Mouse (Mus musculus): Measurements from ENCODE around the gene Cs. TPM values are rescaled to one million over a fixed set of nuclear protein-coding genes. Genes with fewer than 3 reads are reported as not detected.
"Not testable (repeated sequence)": the region's sequence is repeated elsewhere in the genome, so short reads cannot be mapped to it uniquely, and the experiment has no call there.

The Cs gene
- polyA plus RNA-seq (2014; fragmentation: Nextera tagmentation; extraction: Ambion mirVana) = 244 and 254 TPM in 2 replicates

DNA sequence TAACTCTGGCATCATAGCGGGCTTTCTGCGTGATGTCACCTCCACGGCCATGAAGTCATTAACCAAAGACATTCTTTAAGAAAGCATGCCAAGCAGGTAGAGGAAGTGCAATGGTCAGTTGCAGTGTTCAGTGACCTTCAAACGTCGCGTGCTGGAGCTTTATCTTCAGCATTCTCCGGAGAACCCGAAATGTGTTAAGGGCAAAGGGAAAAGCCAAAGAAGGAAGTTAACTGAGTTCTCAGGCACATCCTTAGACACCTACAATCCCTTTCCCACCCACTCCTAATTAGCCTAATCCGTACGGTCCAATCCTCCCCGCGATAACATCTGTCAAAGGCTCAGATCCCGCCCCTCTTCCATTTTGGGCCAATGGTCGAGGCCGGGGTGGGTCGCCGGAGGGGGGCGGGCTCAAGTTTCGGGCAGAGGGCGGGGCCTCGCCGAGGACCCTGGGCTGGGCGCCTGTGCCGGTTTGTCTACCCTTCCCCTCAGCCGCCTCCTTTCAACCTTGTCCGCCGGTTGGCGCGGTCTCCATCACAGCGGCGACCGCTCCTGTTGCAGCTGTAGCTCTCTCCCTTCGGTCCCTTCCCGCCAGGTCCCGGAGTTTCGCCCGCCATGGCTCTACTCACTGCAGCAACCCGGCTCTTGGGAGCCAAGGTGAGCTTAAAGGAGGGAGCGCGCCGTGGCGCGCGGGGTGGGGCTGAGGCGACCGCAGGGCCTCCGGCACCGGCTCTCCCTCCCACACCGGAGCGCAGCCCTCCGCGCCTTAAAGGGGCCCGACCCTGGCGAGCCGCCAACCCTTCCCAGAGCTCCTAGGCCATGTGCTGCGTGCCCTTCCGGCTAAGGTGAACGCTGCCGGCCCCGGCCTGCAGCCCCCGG is at the start of gene Cs:
TSS of gene Cs (plus strand) at position 429 of the 876 bp plus-strand sequence.
- no peaks in the 10 kb centered on the region for H3K27me3 ChIP-seq (replicated peaks; ENCODE audit: control insufficient read depth, insufficient read depth, low read length)
- ATAC-seq (replicated peaks; ENCODE audit: low FRiP score, low TSS enrichment, low read depth) = peak; percentile 96
- WGBS = 1% methylated on average over 58 of the region's 61 CpGs
- H3K36me3 ChIP-seq (ENCODE audit: control insufficient read depth, insufficient read depth, low read length) = peaks cover 5% of the 10 kb centered on the region
- peak within 1 kb of the TSS; percentile 97 for H3K4me3 ChIP-seq (ENCODE audit: low read depth, low read length)
- peak; percentile 98 for DNase-seq (ENCODE audit: low spot score)
- peak within 1 kb of the TSS; percentile 87 for H3K9ac ChIP-seq (ENCODE audit: low read length)
- peak within 1 kb of the TSS; percentile 92 for H3K27ac ChIP-seq (ENCODE audit: low read depth)
- peak within 1 kb of the TSS; percentile 88 for H3K4me2 ChIP-seq (ENCODE audit: low read length)
- H3K4me1 ChIP-seq (replicated peaks; ENCODE audit: control insufficient read depth, insufficient read depth, low read length) = peaks cover 15% of the 10 kb centered on the region
- no peaks in the 10 kb centered on the region for H3K9me3 ChIP-seq (ENCODE audit: control insufficient read depth, low read length)

DNA sequence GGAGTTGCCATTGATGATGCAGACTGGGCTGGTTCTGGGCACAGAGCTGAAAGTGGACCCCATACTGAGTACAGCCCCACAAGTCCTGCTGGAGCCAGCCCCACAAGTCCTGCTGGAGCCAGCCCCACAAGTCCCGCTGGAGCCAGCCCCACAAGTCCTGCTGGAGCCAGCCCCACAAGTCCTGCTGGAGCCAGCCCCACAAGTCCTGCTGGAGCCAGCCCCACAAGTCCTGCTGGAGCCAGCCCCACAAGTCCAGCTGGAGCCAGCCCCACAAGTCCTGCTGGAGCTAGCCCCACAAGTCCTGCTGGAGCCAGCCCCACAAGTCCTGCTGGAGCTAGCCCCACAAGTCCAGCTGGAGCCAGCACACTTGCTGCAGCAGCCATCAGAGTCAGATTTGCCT is 46.9 kb upstream of the Cs start:
- not testable (repeated sequence) for H3K9me3 ChIP-seq (ENCODE audit: control insufficient read depth, low read length); H3K9ac ChIP-seq (ENCODE audit: low read length); DNase-seq (ENCODE audit: low spot score); ATAC-seq (replicated peaks; ENCODE audit: low FRiP score, low TSS enrichment, low read depth); H3K27me3 ChIP-seq (replicated peaks; ENCODE audit: control insufficient read depth, insufficient read depth, low read length); H3K4me2 ChIP-seq (ENCODE audit: low read length); H3K27ac ChIP-seq (ENCODE audit: low read depth); H3K4me1 ChIP-seq (replicated peaks; ENCODE audit: control insufficient read depth, insufficient read depth, low read length); H3K4me3 ChIP-seq (ENCODE audit: low read depth, low read length)
- peaks cover 15% of the 10 kb centered on the region for H3K36me3 ChIP-seq (ENCODE audit: control insufficient read depth, insufficient read depth, low read length)
- 90% methylated on average over 1 of the region's 1 CpGs for WGBS

- 73% methylated on average over 13 of the region's 13 CpGs for WGBS
- peaks cover 9% of the 10 kb centered on the region for H3K36me3 ChIP-seq (ENCODE audit: control insufficient read depth, insufficient read depth, low read length)
These were observed 41.0 kb upstream of the Cs start for GRCm38 (mm10) chr10:128296370-128297090.

GRCm38 (mm10) chr10:128297221-128297620 is 40.3 kb upstream of the Cs start:
- Histone ChIP-seq H3K4me3 (ENCODE audit: low read depth, low read length) (no peak overlapping the region), H3K27ac (ENCODE audit: low read depth) (peak overlapping the region; percentile 64), H3K4me2 (ENCODE audit: low read length) (no peak overlapping the region), H3K9ac (ENCODE audit: low read length) (no peak overlapping the region), H3K27me3 (replicated peaks; ENCODE audit: control insufficient read depth, insufficient read depth, low read length) (no peaks in the 10 kb centered on the region), H3K36me3 (ENCODE audit: control insufficient read depth, insufficient read depth, low read length) (peaks cover 2% of the 10 kb centered on the region; the same call in 1 of the 2 replicates), H3K9me3 (ENCODE audit: control insufficient read depth, low read length) (no peaks in the 10 kb centered on the region), H3K4me1 (replicated peaks; ENCODE audit: control insufficient read depth, insufficient read depth, low read length) (peaks cover 13% of the 10 kb centered on the region)
- 59% methylated on average over 4 of the region's 4 CpGs for WGBS
- DNase-seq (ENCODE audit: low spot score) (peak; percentile 53), ATAC-seq (replicated peaks; ENCODE audit: low FRiP score, low TSS enrichment, low read depth) (no peak)

More at GRCm38 (mm10) chr10:128296370-128297090, 41.0 kb upstream of the Cs start:
- Histone ChIP-seq H3K9me3 (ENCODE audit: control insufficient read depth, low read length) (no peaks in the 10 kb centered on the region), H3K4me1 (replicated peaks; ENCODE audit: control insufficient read depth, insufficient read depth, low read length) (0 out of 2 replicates have a peak, but pooled peaks cover 11% of the 10 kb centered on the region), H3K4me3 (ENCODE audit: low read depth, low read length) (no peak overlapping the region), H3K4me2 (ENCODE audit: low read length) (no peak overlapping the region), H3K27me3 (replicated peaks; ENCODE audit: control insufficient read depth, insufficient read depth, low read length) (no peaks in the 10 kb centered on the region), H3K9ac (ENCODE audit: low read length) (no peak overlapping the region), H3K27ac (ENCODE audit: low read depth) (0 out of 2 replicates have a peak overlapping the region, but pooled peaks have one; percentile 9)
- DNase-seq (ENCODE audit: low spot score) (no peak), ATAC-seq (replicated peaks; ENCODE audit: low FRiP score, low TSS enrichment, low read depth) (no peak)

- H3K4me2 ChIP-seq (ENCODE audit: low read length) = no peak overlapping the region
- no peak overlapping the region for H3K4me3 ChIP-seq (ENCODE audit: low read depth, low read length)
- peaks cover 16% of the 10 kb centered on the region for H3K4me1 ChIP-seq (replicated peaks; ENCODE audit: control insufficient read depth, insufficient read depth, low read length)
- no peaks in the 10 kb centered on the region for H3K27me3 ChIP-seq (replicated peaks; ENCODE audit: control insufficient read depth, insufficient read depth, low read length)
- ATAC-seq (replicated peaks; ENCODE audit: low FRiP score, low TSS enrichment, low read depth) (peak; percentile 56), DNase-seq (ENCODE audit: low spot score) (peak; percentile 70)
- no peaks in the 10 kb centered on the region for H3K36me3 ChIP-seq (ENCODE audit: control insufficient read depth, insufficient read depth, low read length)
- H3K27ac ChIP-seq (ENCODE audit: low read depth) = peak overlapping the region; percentile 64
- WGBS = 55% methylated on average over 11 of the region's 11 CpGs
- no peaks in the 10 kb centered on the region for H3K9me3 ChIP-seq (ENCODE audit: control insufficient read depth, low read length)
- no peak overlapping the region for H3K9ac ChIP-seq (ENCODE audit: low read length)
These were observed 39.9 kb upstream of the Cs start for GRCm38 (mm10) chr10:128297622-128298021.

DNA sequence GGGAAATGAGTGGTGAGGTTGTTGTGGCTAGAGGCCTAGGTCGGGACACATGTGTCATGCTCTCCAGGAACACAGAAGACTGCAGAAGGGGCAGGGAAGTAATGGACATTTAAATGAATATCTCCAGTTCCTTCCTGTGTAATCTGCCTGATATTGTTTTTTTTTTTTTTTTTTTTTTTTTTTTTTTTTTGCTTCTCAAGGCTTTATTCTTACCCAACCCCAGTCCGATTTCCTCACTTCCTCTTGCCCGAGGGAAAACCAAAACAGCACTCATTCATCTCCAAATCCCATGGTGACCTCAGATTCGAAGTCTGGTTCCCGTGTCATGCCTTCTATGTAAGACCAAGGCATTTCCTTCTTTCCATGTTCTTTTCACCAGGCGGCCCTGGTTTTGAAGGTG is 39.3 kb upstream of the Cs start:
- DNase-seq (ENCODE audit: low spot score) (no peak), ATAC-seq (replicated peaks; ENCODE audit: low FRiP score, low TSS enrichment, low read depth) (no peak)

GRCm38 (mm10) chr10:128298702-128299171 is 38.8 kb upstream of the Cs start, which contains the start of gene Il23a:
Il23a (minus strand) TSS chr10:128298752.
- H3K27ac ChIP-seq (ENCODE audit: low read depth) = peak within 1 kb of the TSS; percentile 64
- DNase-seq (ENCODE audit: low spot score) (no peak), ATAC-seq (replicated peaks; ENCODE audit: low FRiP score, low TSS enrichment, low read depth) (no peak)
- peaks cover 17% of the 10 kb centered on the region for H3K4me1 ChIP-seq (replicated peaks; ENCODE audit: control insufficient read depth, insufficient read depth, low read length)
- no peak within 1 kb of the TSS for H3K4me3 ChIP-seq (ENCODE audit: low read depth, low read length)
- no peaks in the 10 kb centered on the region for H3K27me3 ChIP-seq (replicated peaks; ENCODE audit: control insufficient read depth, insufficient read depth, low read length)
- H3K36me3 ChIP-seq (ENCODE audit: control insufficient read depth, insufficient read depth, low read length) = no peaks in the 10 kb centered on the region
- 76% methylated on average over 11 of the region's 11 CpGs for WGBS
- H3K9me3 ChIP-seq (ENCODE audit: control insufficient read depth, low read length) = no peaks in the 10 kb centered on the region
- no peak within 1 kb of the TSS for H3K9ac ChIP-seq (ENCODE audit: low read length)
- H3K4me2 ChIP-seq (ENCODE audit: low read length) = no peak within 1 kb of the TSS

More for the DNA sequence above, 39.3 kb upstream of the Cs start:
- peaks cover 16% of the 10 kb centered on the region for H3K4me1 ChIP-seq (replicated peaks; ENCODE audit: control insufficient read depth, insufficient read depth, low read length)
- no peaks in the 10 kb centered on the region for H3K9me3 ChIP-seq (ENCODE audit: control insufficient read depth, low read length)
- no peak overlapping the region for H3K4me3 ChIP-seq (ENCODE audit: low read depth, low read length)
- H3K9ac ChIP-seq (ENCODE audit: low read length) = no peak overlapping the region
- no peak overlapping the region for H3K4me2 ChIP-seq (ENCODE audit: low read length)
- no peaks in the 10 kb centered on the region for H3K36me3 ChIP-seq (ENCODE audit: control insufficient read depth, insufficient read depth, low read length)
- no peak overlapping the region for H3K27ac ChIP-seq (ENCODE audit: low read depth)
- WGBS = 63% methylated on average over 6 of the region's 6 CpGs
- H3K27me3 ChIP-seq (replicated peaks; ENCODE audit: control insufficient read depth, insufficient read depth, low read length) = no peaks in the 10 kb centered on the region

- H3K27ac ChIP-seq (ENCODE audit: low read depth) = peak overlapping the region; percentile 85
- ATAC-seq (replicated peaks; ENCODE audit: low FRiP score, low TSS enrichment, low read depth) (no peak), DNase-seq (ENCODE audit: low spot score) (peak; percentile 51)
- no peaks in the 10 kb centered on the region for H3K27me3 ChIP-seq (replicated peaks; ENCODE audit: control insufficient read depth, insufficient read depth, low read length)
- peak overlapping the region; percentile 63 for H3K4me3 ChIP-seq (ENCODE audit: low read depth, low read length)
- H3K9me3 ChIP-seq (ENCODE audit: control insufficient read depth, low read length) = no peaks in the 10 kb centered on the region
- peak overlapping the region; percentile 86 for H3K4me2 ChIP-seq (ENCODE audit: low read length)
- peaks cover 14% of the 10 kb centered on the region; the same call in 1 of the 2 replicates for H3K36me3 ChIP-seq (ENCODE audit: control insufficient read depth, insufficient read depth, low read length)
- 34% methylated on average over 3 of the region's 3 CpGs for WGBS
- H3K4me1 ChIP-seq (replicated peaks; ENCODE audit: control insufficient read depth, insufficient read depth, low read length) = peaks cover 20% of the 10 kb centered on the region
- H3K9ac ChIP-seq (ENCODE audit: low read length) = peak overlapping the region; percentile 91
These were observed 35.2 kb upstream of the Cs start for GRCm38 (mm10) chr10:128302357-128302756.

Measured in intestine, embryonic 14.5 days (tissue).